Mouse (Mus musculus) regulatory T cell (primary cell): ENCODE data around the gene Ago4.
"Not testable (repeated sequence)": the region's sequence is repeated elsewhere in the genome, so short reads cannot be mapped to it uniquely, and the experiment has no call there.

Experiments
- in situ Hi-C: fragments of 300-600 bp; cut with MboI, MseI; formaldehyde crosslinking; loops from one replicate; pipeline ENCODE4 v1.15.1; 2025; ENCODE audit warnings: high pct_unique_total_duplicates

The Ago4 gene

GRCm38 (mm10) chr4:126532827-126533728 lies at the start of gene Ago4:
Gene Ago4, minus strand, starts transcription at chr4:126533472.
- in situ Hi-C loops = no loop called here

GRCm38 (mm10) chr4:126579077-126579476 lies 45.8 kb upstream of the Ago4 start:
- in situ Hi-C loops = no loop called here

- in situ Hi-C loops = no loop called here
Observed at GRCm38 (mm10) chr4:126577920-126578319, 44.6 kb upstream of the Ago4 start.

- in situ Hi-C loops = no loop called here
Observed at GRCm38 (mm10) chr4:126576281-126576680, 43.0 kb upstream of the Ago4 start.

GRCm38 (mm10) chr4:126569783-126570182 lies 36.5 kb upstream of the Ago4 start:
- in situ Hi-C loops = no loop called here

- in situ Hi-C loops = no loop called here
Observed at GRCm38 (mm10) chr4:126567243-126567642, 34.0 kb upstream of the Ago4 start.

- in situ Hi-C loops = no loop called here
Observed at GRCm38 (mm10) chr4:126563798-126564197, 30.5 kb upstream of the Ago4 start.

GRCm38 (mm10) chr4:126556809-126557711 lies 23.8 kb upstream of the Ago4 start, which contains the start of gene Clspn:
Gene Clspn, plus strand, starts transcription at chr4:126556935.
- in situ Hi-C loops = no loop called here

- in situ Hi-C loops = no loop called here
Observed at GRCm38 (mm10) chr4:126554462-126554861, 21.2 kb upstream of the Ago4 start.

- in situ Hi-C loops = no loop called here
Observed at GRCm38 (mm10) chr4:126553685-126554084, 20.4 kb upstream of the Ago4 start.

- in situ Hi-C loops = no loop called here
Observed at GRCm38 (mm10) chr4:126553105-126553504, 19.8 kb upstream of the Ago4 start.

GRCm38 (mm10) chr4:126552136-126552535 lies 18.9 kb upstream of the Ago4 start:
- in situ Hi-C loops = no loop called here

GRCm38 (mm10) chr4:126546183-126546582 lies 12.9 kb upstream of the Ago4 start:
- in situ Hi-C loops = no loop called here

GRCm38 (mm10) chr4:126545703-126546102 lies 12.4 kb upstream of the Ago4 start:
- in situ Hi-C loops = no loop called here

- in situ Hi-C loops = no loop called here
Observed at GRCm38 (mm10) chr4:126545016-126545415, 11.7 kb upstream of the Ago4 start.

GRCm38 (mm10) chr4:126542838-126543237 lies 9.6 kb upstream of the Ago4 start:
- in situ Hi-C loops = no loop called here

GRCm38 (mm10) chr4:126540487-126541071 lies 7.3 kb upstream of the Ago4 start:
- in situ Hi-C loops = no loop called here

GRCm38 (mm10) chr4:126536865-126537264 lies 3.6 kb upstream of the Ago4 start:
- in situ Hi-C loops = no loop called here

- in situ Hi-C loops = not testable (repeated sequence)
Observed at GRCm38 (mm10) chr4:126535631-126536030, 2.4 kb upstream of the Ago4 start.

- in situ Hi-C loops = no loop called here
Observed at GRCm38 (mm10) chr4:126533729-126534070, 428 bp upstream of the Ago4 start.

- in situ Hi-C loops = no loop called here
Observed at GRCm38 (mm10) chr4:126532292-126532691, 980 bp downstream of the Ago4 start.

- in situ Hi-C loops = no loop called here
Observed at GRCm38 (mm10) chr4:126526828-126527227, 6.4 kb downstream of the Ago4 start.
